Mouse (Mus musculus) liver, embryonic 14.5 days (tissue): Measurements from ENCODE around the gene Stpg2. TPM values are rescaled to one million over a fixed set of nuclear protein-coding genes. Genes with fewer than 3 reads are reported as not detected.

Experiments
- ATAC-seq: fragments of 200-750 bp; cut with Nextera tagmentation; 2 replicates; pipeline ENCODE4 v1.8.0; 2017; ENCODE audit warnings: moderate number of reproducible peaks, mild to moderate bottlenecking, moderate library complexity; ENCODE audit not compliant: insufficient read depth
- DNase-seq, 3 experiments: peaks; one replicate each; pipeline ENCODE4 v3.0.0-alpha.2; 2012 to 2013; ENCODE audit warnings: low read depth in 3 of 3, low spot score in 3 of 3
- H3K27ac ChIP-seq: fragments of 300-500 bp; sonication (generic); 2 replicates; pipeline ENCODE4 v1.5.1; 2014; ENCODE audit warnings: moderate library complexity, mild to moderate bottlenecking, control low read depth, inconsistent platforms
- H3K27me3 ChIP-seq: fragments of 300-500 bp; sonication (generic); 2 replicates; pipeline ENCODE4 v1.6.1; 2014; ENCODE audit warnings: mild to moderate bottlenecking, low read length, moderate library complexity; ENCODE audit not compliant: control insufficient read depth, insufficient read depth
- H3K36me3 ChIP-seq: fragments of 300-500 bp; sonication (generic); replicated peaks from 2 replicates; pipeline ENCODE4 v1.6.1; 2014; ENCODE audit warnings: low read depth; ENCODE audit not compliant: control insufficient read depth, insufficient read depth
- H3K4me1 ChIP-seq, 2 experiments: fragments of 200-500 bp in 1 of 2; fragments of 300-500 bp in 1 of 2; sonication (generic) in 1 of 2; replicated peaks; 2 replicates each; pipeline ENCODE4 v1.6.1; 2012 to 2014; ENCODE audit warnings: antibody characterized with exemption in 1 of 2, inconsistent platforms in 1 of 2, low read length in 1 of 2; ENCODE audit not compliant: control insufficient read depth in 2 of 2, insufficient read depth in 2 of 2
- H3K4me2 ChIP-seq: fragments of 300-500 bp; sonication (generic); 2 replicates; pipeline ENCODE4 v1.6.1; 2014; ENCODE audit warnings: low read depth, mild to moderate bottlenecking, control low read depth, moderate library complexity
- H3K4me3 ChIP-seq, 2 experiments: fragments of 200-500 bp in 1 of 2; fragments of 300-500 bp in 1 of 2; sonication (generic) in 1 of 2; 2 replicates each; pipeline ENCODE4 v1.5.1; 2012 to 2014; ENCODE audit warnings: low read depth in 2 of 2, low read length in 2 of 2, mild to moderate bottlenecking in 2 of 2, control low read depth in 1 of 2, inconsistent platforms in 1 of 2, moderate library complexity in 1 of 2; ENCODE audit not compliant: insufficient read depth in 1 of 2
- H3K9ac ChIP-seq: fragments of 300-500 bp; sonication (generic); replicated peaks from 2 replicates; pipeline ENCODE4 v1.6.1; 2014; ENCODE audit warnings: mild to moderate bottlenecking, control low read depth, moderate library complexity
- H3K9me3 ChIP-seq: fragments of 300-500 bp; sonication (generic); 2 replicates; pipeline ENCODE4 v1.6.1; 2016; ENCODE audit warnings: low read length, mixed read lengths; ENCODE audit not compliant: control insufficient read depth
- CTCF ChIP-seq: IDR thresholded peaks from 2 replicates; pipeline ENCODE4 v1.5.1; 2016; ENCODE audit warnings: antibody characterized with exemption, low read depth, control low read depth
- EP300 ChIP-seq: IDR thresholded peaks from 2 replicates; pipeline ENCODE4 v1.6.1; 2016; ENCODE audit warnings: antibody characterized with exemption, low read depth
- WGBS: fragments of 180-500 bp; shearing (Covaris S2); extraction: QIAGEN DNeasy Blood & Tissue Kit; methylation state at CpG from one replicate; pipeline ENCODE4 v1.1.7; 2014; ENCODE audit not compliant: insufficient replicate concordance; 5-methylcytosine and 5-hydroxymethylcytosine counted together
- polyA plus RNA-seq, 2 experiments: library from polyadenylated mRNA; depleted of rRNA in 1 of 2; stranded (reverse) in 1 of 2; unstranded in 1 of 2; fragments of >200 nt; fragmentation: Nextera tagmentation in 1 of 2; extraction: Ambion mirVana in 1 of 2; gene quantifications; 2 replicates each; pipeline versions ENCODE4 v1.2.1 to v1.2.3; 2012 to 2014

Gene Stpg2
- polyA plus RNA-seq, 2 experiments: not detected

DNA sequence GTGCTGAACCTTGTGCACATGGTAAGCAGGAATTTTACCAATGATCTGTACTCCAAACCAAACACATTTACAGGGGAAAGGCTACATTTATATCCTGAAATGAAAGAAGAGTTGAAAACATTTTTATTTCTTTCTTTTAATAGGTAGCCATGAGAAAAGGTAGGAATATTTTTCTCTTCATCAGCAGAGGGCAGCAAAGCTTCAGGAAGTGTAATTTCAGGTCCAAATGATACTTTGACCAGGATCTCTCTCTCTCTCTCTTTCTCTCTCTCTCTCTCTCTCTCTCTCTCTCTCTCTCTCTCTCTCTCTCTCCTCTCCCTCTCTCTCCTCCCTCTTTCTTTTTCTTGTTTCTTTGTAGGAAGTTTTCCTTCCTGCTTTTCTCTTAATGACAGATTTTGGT lies 92.4 kb downstream of the Stpg2 start:
- ATAC-seq (no peak), DNase-seq (no peak)
- H3K27me3 ChIP-seq: no peaks in the 10 kb centered on the region
- TF ChIP-seq EP300 (no peak), CTCF (no peak)
- no peak overlapping the region for H3K9ac ChIP-seq
- H3K9me3 ChIP-seq: no peaks in the 10 kb centered on the region
- H3K4me2 ChIP-seq: no peak overlapping the region
- H3K4me3 ChIP-seq: no peak overlapping the region
- H3K4me1 ChIP-seq: no peaks in the 10 kb centered on the region
- H3K27ac ChIP-seq: no peak overlapping the region
- no peaks in the 10 kb centered on the region for H3K36me3 ChIP-seq

DNA sequence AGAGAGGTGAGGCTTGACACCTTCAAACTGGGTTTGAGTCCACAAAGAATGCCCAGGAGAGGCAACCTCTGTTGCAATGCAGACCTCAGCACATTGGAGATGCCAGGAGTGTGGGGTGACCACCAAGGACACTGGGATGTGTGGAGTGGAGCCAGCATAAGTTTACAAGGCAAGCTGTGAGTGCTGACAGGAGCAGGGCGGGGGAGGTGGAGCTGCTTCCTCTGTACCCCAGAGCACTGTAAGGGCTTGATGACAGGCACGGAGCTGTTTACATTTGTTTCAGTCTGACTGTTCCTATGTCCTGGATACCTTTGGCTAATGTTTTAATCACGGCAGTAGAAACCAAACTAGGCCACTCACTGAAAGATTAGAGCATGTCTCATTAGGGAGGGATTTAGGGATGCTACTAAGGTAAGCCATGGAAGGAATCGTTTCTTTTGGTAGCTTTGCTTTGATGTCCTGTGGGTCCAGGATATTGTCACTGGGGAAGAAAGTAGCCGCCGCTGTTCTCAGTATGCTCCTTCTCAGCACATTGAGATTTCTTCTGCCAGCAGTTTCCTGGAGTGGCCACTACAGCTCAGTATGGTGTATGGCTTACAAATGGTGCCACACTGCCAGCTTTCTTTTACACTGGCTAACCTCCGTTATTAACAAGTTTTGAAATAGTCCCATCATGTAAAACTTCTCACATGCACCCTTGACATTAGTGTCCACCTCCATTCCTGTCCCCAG lies 102.8 kb downstream of the Stpg2 start:
- DNase-seq (no peak), ATAC-seq (no peak)
- no peaks in the 10 kb centered on the region for H3K4me1 ChIP-seq
- 32% methylated on average over 7 of the region's 7 CpGs for WGBS
- no peaks in the 10 kb centered on the region for H3K36me3 ChIP-seq
- H3K4me3 ChIP-seq: no peak overlapping the region
- no peak overlapping the region for H3K27ac ChIP-seq
- no peak overlapping the region for H3K9ac ChIP-seq
- TF ChIP-seq EP300 (no peak), CTCF (no peak)
- no peaks in the 10 kb centered on the region for H3K27me3 ChIP-seq
- no peaks in the 10 kb centered on the region for H3K9me3 ChIP-seq
- H3K4me2 ChIP-seq: no peak overlapping the region

DNA sequence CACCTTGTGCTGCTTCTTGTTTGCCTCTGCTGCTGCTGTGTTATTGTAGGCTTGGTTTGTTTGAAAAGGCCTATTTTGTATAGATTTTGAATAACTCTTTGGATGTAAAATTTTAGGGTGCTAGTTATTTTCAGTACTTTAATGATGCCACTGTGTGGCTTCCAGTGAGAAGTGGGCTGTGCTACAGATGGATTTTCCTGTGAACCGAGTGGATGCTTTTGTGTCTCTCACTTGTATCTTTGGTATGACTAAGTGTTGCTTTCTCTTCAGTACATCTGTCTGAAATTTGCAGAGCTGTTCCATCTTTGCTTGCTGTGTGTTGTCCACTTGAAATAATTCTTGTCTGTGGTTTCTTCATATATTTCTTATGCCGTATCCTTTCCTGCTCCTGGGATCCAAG lies 106.2 kb downstream of the Stpg2 start:
- 67% methylated on average over 2 of the region's 2 CpGs for WGBS
- Histone ChIP-seq H3K27ac (no peak overlapping the region), H3K4me1 (no peaks in the 10 kb centered on the region), H3K4me3 (no peak overlapping the region), H3K4me2 (no peak overlapping the region), H3K36me3 (no peaks in the 10 kb centered on the region), H3K27me3 (no peaks in the 10 kb centered on the region), H3K9me3 (no peaks in the 10 kb centered on the region), H3K9ac (no peak overlapping the region)
- TF ChIP-seq CTCF (no peak), EP300 (no peak)
- ATAC-seq (no peak), DNase-seq (no peak)

DNA sequence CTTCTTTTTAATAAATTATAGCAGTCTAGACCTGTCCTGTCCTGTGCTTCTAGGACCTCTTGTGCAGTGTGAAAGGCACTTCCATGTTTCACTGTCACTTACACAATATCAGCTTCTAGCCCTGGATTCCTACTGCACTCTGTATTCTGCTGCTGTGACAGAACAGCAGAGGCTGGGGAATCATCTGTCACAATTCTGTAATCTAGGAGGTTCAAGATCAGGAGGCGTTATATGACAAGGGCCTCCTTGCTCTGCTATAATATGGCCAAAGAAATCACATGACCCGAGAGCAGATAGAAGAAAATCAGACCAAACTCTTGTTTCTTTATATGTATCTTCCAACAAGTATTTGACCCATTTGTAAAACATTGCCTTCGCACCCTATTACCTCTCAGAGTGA lies 175.0 kb downstream of the Stpg2 start:
- H3K4me3 ChIP-seq: no peak overlapping the region
- H3K27me3 ChIP-seq: no peaks in the 10 kb centered on the region
- TF ChIP-seq CTCF (no peak), EP300 (no peak)
- no peaks in the 10 kb centered on the region for H3K9me3 ChIP-seq
- H3K27ac ChIP-seq: no peak overlapping the region
- no peak overlapping the region for H3K4me2 ChIP-seq
- WGBS: 57% methylated on average over 3 of the region's 3 CpGs
- no peak for DNase-seq
- ATAC-seq: no peak
- no peak overlapping the region for H3K9ac ChIP-seq
- no peaks in the 10 kb centered on the region for H3K36me3 ChIP-seq
- H3K4me1 ChIP-seq: no peaks in the 10 kb centered on the region

DNA sequence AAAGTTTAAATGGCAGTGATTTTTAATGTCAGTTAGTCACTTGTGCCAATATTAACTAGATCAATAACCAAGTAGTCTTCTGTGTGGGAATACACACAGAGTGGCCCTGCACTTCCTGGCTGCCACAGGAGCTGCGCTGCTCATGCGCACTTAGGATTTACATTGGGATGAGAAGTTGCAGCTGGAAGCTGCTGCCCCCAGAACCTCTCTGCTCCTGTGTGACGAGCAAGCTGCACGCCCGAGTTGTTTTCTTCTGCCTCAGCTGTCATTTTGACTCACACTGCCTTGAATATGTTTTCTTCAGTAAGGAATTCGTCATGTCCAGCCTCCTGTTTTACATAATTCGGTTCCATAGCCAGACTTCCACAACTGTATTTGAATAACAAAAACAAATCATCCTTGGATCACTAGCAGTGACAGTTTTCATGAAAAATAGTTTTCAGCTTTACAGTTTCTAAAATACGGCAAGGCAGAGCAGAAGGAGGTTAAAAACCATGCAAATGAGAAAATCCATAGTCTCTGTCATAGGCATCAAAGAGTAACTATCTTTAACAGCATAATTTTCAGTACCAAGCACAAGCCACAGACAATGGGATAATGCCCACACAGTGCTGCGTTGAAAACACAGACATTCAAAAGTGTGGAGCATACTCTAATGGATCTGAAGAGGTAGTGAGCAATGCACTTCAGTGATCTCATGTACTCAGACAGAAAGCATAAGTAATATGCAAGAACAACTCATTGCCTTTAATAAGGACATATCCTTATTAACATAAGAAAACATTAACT lies 191.8 kb downstream of the Stpg2 start:
- DNase-seq (no peak), ATAC-seq (no peak)
- Histone ChIP-seq H3K27me3 (no peaks in the 10 kb centered on the region), H3K27ac (no peak overlapping the region), H3K36me3 (no peaks in the 10 kb centered on the region), H3K9ac (no peak overlapping the region), H3K9me3 (no peaks in the 10 kb centered on the region), H3K4me3 (no peak overlapping the region), H3K4me1 (no peaks in the 10 kb centered on the region), H3K4me2 (no peak overlapping the region)
- 52% methylated on average over 9 of the region's 9 CpGs for WGBS
- TF ChIP-seq EP300 (no peak), CTCF (no peak)
